Mouse (Mus musculus): Measurements from ENCODE around the gene Hoxa13. TPM values are rescaled to one million over a fixed set of nuclear protein-coding genes. Genes with fewer than 3 reads are reported as not detected.

Gene Hoxa13
- polyA plus RNA-seq, 1 experiment from 2014 or later: not detected

- H3K36me3 ChIP-seq (ENCODE audit: control insufficient read depth, insufficient read depth): no peaks in the 10 kb centered on the region
- H3K9ac ChIP-seq (ENCODE audit: low read depth, low read length): no peak overlapping the region
- H3K27me3 ChIP-seq (ENCODE audit: control insufficient read depth, insufficient read depth, low read depth, low read length): peaks cover 97% of the 10 kb centered on the region
- no peak overlapping the region for H3K27ac ChIP-seq (ENCODE audit: low read length)
- H3K4me3 ChIP-seq (ENCODE audit: low read depth, low read length): no peak overlapping the region
- WGBS (ENCODE audit: insufficient replicate concordance): under 1% methylated on average over 18 of the region's 18 CpGs
- H3K9me3 ChIP-seq (replicated peaks; ENCODE audit: control insufficient read depth, low read length): no peaks in the 10 kb centered on the region
- no peak overlapping the region for H3K4me2 ChIP-seq (ENCODE audit: low read depth, low read length)
- no peaks in the 10 kb centered on the region; the same call in 1 of the 2 replicates for H3K4me1 ChIP-seq (ENCODE audit: control insufficient read depth, low read depth, low read length)
- no peak for ATAC-seq (ENCODE audit: low read depth)
Observed at GRCm38 (mm10) chr6:52265306-52265912, 4.7 kb upstream of the Hoxa13 start.

GRCm38 (mm10) chr6:52264106-52264790, 3.6 kb upstream of the Hoxa13 start:
- Histone ChIP-seq H3K4me1 (ENCODE audit: control insufficient read depth, low read depth, low read length) (peaks cover 3% of the 10 kb centered on the region; the same call in 1 of the 2 replicates), H3K9ac (ENCODE audit: low read depth, low read length) (no peak overlapping the region), H3K27ac (ENCODE audit: low read length) (no peak overlapping the region), H3K27me3 (ENCODE audit: control insufficient read depth, insufficient read depth, low read depth, low read length) (peaks cover 97% of the 10 kb centered on the region), H3K4me3 (ENCODE audit: low read depth, low read length) (no peak overlapping the region), H3K9me3 (replicated peaks; ENCODE audit: control insufficient read depth, low read length) (no peaks in the 10 kb centered on the region), H3K4me2 (ENCODE audit: low read depth, low read length) (no peak overlapping the region), H3K36me3 (ENCODE audit: control insufficient read depth, insufficient read depth) (no peaks in the 10 kb centered on the region)
- ATAC-seq (ENCODE audit: low read depth): no peak
- 2% methylated on average over 5 of the region's 5 CpGs for WGBS (ENCODE audit: insufficient replicate concordance)

DNA sequence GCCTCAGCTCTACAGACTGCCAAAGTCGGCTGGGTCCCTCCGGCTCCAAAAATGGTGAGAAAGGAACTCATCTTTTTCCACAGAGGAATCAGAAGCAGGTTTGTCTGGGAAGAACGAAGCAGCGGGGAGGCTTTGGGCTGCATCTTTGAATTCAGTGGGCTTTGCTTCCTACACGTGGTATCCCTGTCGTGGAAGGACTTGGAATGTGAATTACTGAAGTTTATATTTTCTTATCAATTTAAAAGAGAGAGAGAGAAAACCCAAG, 2.6 kb upstream of the Hoxa13 start:
- no peak for ATAC-seq (ENCODE audit: low read depth)
- Histone ChIP-seq H3K4me3 (ENCODE audit: low read depth, low read length) (no peak overlapping the region), H3K27me3 (ENCODE audit: control insufficient read depth, insufficient read depth, low read depth, low read length) (peaks cover 97% of the 10 kb centered on the region), H3K36me3 (ENCODE audit: control insufficient read depth, insufficient read depth) (no peaks in the 10 kb centered on the region), H3K9me3 (replicated peaks; ENCODE audit: control insufficient read depth, low read length) (no peaks in the 10 kb centered on the region), H3K9ac (ENCODE audit: low read depth, low read length) (no peak overlapping the region), H3K4me2 (ENCODE audit: low read depth, low read length) (no peak overlapping the region), H3K27ac (ENCODE audit: low read length) (no peak overlapping the region), H3K4me1 (ENCODE audit: control insufficient read depth, low read depth, low read length) (peaks cover 3% of the 10 kb centered on the region; the same call in 1 of the 2 replicates)
- 2% methylated on average over 6 of the region's 6 CpGs for WGBS (ENCODE audit: insufficient replicate concordance)

DNA sequence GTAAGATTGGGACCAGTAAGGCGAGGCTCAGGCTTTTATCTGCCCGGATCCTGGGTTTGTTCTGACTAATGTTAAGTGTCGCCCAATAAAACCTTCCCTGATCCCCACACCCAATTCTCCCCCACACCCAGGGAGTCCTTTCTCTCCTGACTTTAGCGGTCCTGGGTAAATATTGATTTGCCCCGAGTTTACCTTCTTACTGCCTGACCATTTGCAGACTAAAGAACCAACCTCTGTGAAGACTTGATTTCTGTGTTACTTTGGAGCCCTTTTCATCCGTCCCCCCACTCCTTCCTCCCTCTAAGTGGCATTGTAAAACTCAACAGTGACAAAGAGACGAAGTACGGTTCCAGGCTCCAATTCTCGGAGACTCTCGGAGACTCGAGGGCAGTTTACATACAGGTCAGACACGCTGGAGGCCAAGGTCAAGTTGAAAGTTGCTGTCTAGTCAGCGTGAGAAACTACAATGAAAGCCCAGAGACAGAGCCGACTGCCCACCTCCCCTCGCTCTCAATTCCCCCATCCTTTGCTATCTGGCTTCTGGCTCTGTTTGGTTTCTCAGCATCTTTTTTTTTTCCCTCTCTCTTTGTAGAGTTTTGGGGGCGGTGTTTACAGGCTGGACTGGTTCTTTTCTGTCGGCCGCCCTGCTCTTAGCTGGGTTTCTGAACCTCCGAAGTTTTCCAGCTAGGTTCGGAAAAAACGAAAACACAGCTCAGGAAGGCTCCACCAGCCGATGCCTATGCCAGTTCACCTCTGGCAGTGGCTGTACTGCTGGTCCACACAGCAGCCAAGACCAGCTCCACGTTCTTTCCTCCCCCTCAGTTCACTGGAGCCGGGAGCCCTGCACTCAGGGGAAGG, 2.0 kb upstream of the Hoxa13 start:
- Histone ChIP-seq H3K4me3 (ENCODE audit: low read depth, low read length) (no peak overlapping the region), H3K27ac (ENCODE audit: low read length) (no peak overlapping the region), H3K27me3 (ENCODE audit: control insufficient read depth, insufficient read depth, low read depth, low read length) (peaks cover 95% of the 10 kb centered on the region), H3K9ac (ENCODE audit: low read depth, low read length) (no peak overlapping the region), H3K4me2 (ENCODE audit: low read depth, low read length) (no peak overlapping the region), H3K36me3 (ENCODE audit: control insufficient read depth, insufficient read depth) (no peaks in the 10 kb centered on the region), H3K4me1 (ENCODE audit: control insufficient read depth, low read depth, low read length) (peaks cover 3% of the 10 kb centered on the region; the same call in 1 of the 2 replicates), H3K9me3 (replicated peaks; ENCODE audit: control insufficient read depth, low read length) (no peaks in the 10 kb centered on the region)
- no peak for ATAC-seq (ENCODE audit: low read depth)
- WGBS (ENCODE audit: insufficient replicate concordance): 2% methylated on average over 24 of the region's 24 CpGs

GRCm38 (mm10) chr6:52261751-52262462, 1.2 kb upstream of the Hoxa13 start:
- Histone ChIP-seq H3K4me2 (ENCODE audit: low read depth, low read length) (no peak overlapping the region), H3K4me3 (ENCODE audit: low read depth, low read length) (no peak overlapping the region), H3K4me1 (ENCODE audit: control insufficient read depth, low read depth, low read length) (peaks cover 3% of the 10 kb centered on the region; the same call in 1 of the 2 replicates), H3K27me3 (ENCODE audit: control insufficient read depth, insufficient read depth, low read depth, low read length) (peaks cover 97% of the 10 kb centered on the region), H3K9me3 (replicated peaks; ENCODE audit: control insufficient read depth, low read length) (no peaks in the 10 kb centered on the region), H3K27ac (ENCODE audit: low read length) (no peak overlapping the region), H3K9ac (ENCODE audit: low read depth, low read length) (no peak overlapping the region), H3K36me3 (ENCODE audit: control insufficient read depth, insufficient read depth) (no peaks in the 10 kb centered on the region)
- WGBS (ENCODE audit: insufficient replicate concordance): 7% methylated on average over 9 of the region's 9 CpGs
- no peak for ATAC-seq (ENCODE audit: low read depth)

- peaks cover 87% of the 10 kb centered on the region for H3K27me3 ChIP-seq (ENCODE audit: control insufficient read depth, insufficient read depth, low read depth, low read length)
- 1% methylated on average over 39 of the region's 39 CpGs for WGBS (ENCODE audit: insufficient replicate concordance)
- peak overlapping the region; percentile 66 for H3K4me2 ChIP-seq (ENCODE audit: low read depth, low read length)
- H3K9me3 ChIP-seq (replicated peaks; ENCODE audit: control insufficient read depth, low read length): no peaks in the 10 kb centered on the region
- ATAC-seq (ENCODE audit: low read depth): no peak
- peak overlapping the region; percentile 50 for H3K4me3 ChIP-seq (ENCODE audit: low read depth, low read length)
- H3K27ac ChIP-seq (ENCODE audit: low read length): no peak overlapping the region
- H3K9ac ChIP-seq (ENCODE audit: low read depth, low read length): no peak overlapping the region
- H3K36me3 ChIP-seq (ENCODE audit: control insufficient read depth, insufficient read depth): no peaks in the 10 kb centered on the region
- peaks cover 3% of the 10 kb centered on the region; the same call in 1 of the 2 replicates for H3K4me1 ChIP-seq (ENCODE audit: control insufficient read depth, low read depth, low read length)
Observed at GRCm38 (mm10) chr6:52259811-52260261, 844 bp downstream of the Hoxa13 start.

GRCm38 (mm10) chr6:52259081-52259790, 1.4 kb downstream of the Hoxa13 start:
- no peaks in the 10 kb centered on the region for H3K9me3 ChIP-seq (replicated peaks; ENCODE audit: control insufficient read depth, low read length)
- no peak for ATAC-seq (ENCODE audit: low read depth)
- H3K4me1 ChIP-seq (ENCODE audit: control insufficient read depth, low read depth, low read length): peaks cover 3% of the 10 kb centered on the region; the same call in 1 of the 2 replicates
- H3K36me3 ChIP-seq (ENCODE audit: control insufficient read depth, insufficient read depth): no peaks in the 10 kb centered on the region
- no peak overlapping the region for H3K27ac ChIP-seq (ENCODE audit: low read length)
- no peak overlapping the region for H3K4me2 ChIP-seq (ENCODE audit: low read depth, low read length)
- H3K4me3 ChIP-seq (ENCODE audit: low read depth, low read length): no peak overlapping the region
- H3K27me3 ChIP-seq (ENCODE audit: control insufficient read depth, insufficient read depth, low read depth, low read length): peaks cover 84% of the 10 kb centered on the region
- no peak overlapping the region for H3K9ac ChIP-seq (ENCODE audit: low read depth, low read length)
- WGBS (ENCODE audit: insufficient replicate concordance): 1% methylated on average over 24 of the region's 25 CpGs

GRCm38 (mm10) chr6:52256956-52257355, 3.7 kb downstream of the Hoxa13 start:
- 0% methylated on average over 6 of the region's 6 CpGs for WGBS (ENCODE audit: insufficient replicate concordance)
- Histone ChIP-seq H3K4me1 (ENCODE audit: control insufficient read depth, low read depth, low read length) (peaks cover 3% of the 10 kb centered on the region; the same call in 1 of the 2 replicates), H3K9me3 (replicated peaks; ENCODE audit: control insufficient read depth, low read length) (no peaks in the 10 kb centered on the region), H3K36me3 (ENCODE audit: control insufficient read depth, insufficient read depth) (no peaks in the 10 kb centered on the region), H3K27me3 (ENCODE audit: control insufficient read depth, insufficient read depth, low read depth, low read length) (peaks cover 84% of the 10 kb centered on the region), H3K4me3 (ENCODE audit: low read depth, low read length) (no peak overlapping the region), H3K27ac (ENCODE audit: low read length) (no peak overlapping the region), H3K9ac (ENCODE audit: low read depth, low read length) (no peak overlapping the region), H3K4me2 (ENCODE audit: low read depth, low read length) (no peak overlapping the region)
- ATAC-seq (ENCODE audit: low read depth): no peak

Measured in liver, embryonic 16.5 days (tissue).